Mouse (Mus musculus) central nervous system, embryonic 18 days (tissue): Measurements from ENCODE around the gene V1ra8. TPM values are rescaled to one million over a fixed set of nuclear protein-coding genes. Genes with fewer than 3 reads are reported as not detected.

ENCODE experiments used
- polyA plus RNA-seq: library from polyadenylated mRNA; depleted of rRNA; stranded (reverse); fragments of >200 nt; gene quantifications from 2 replicates; pipeline ENCODE4 v1.2.3, GENCODE M21; 2012; rRNA removed

Gene V1ra8
- not detected in 2 replicates for polyA plus RNA-seq

DNA sequence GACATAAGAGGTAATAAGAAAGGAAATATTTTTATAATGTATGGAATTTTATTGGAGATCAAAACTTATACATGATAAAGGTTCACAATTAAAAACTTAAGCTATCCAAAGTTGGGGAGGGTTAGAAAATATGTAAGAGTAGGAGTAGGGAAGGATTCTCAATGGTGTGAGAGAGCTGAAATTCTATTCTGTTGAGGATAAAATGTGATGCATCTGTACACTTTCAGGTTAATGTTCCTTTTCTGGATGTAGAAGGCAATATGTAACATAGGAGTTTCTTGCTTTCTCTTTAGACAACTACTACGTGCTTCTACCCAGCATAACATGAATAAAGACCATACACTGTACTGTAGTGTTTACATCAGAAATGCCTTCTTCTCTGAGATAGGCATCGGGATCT lies at the start of gene V1ra8:
Gene V1ra8, plus strand, starts transcription at position 301 of the 400 bp plus-strand sequence.

GRCm38 (mm10) chr6:90174508-90174907 lies 28.1 kb upstream of the V1ra8 start, which contains the start of gene Vmn1r52:
Vmn1r52 (plus strand) TSS chr6:90174808.

GRCm38 (mm10) chr6:90224338-90224737 lies 21.7 kb downstream of the V1ra8 start, which contains the start of gene Vmn1r53:
Vmn1r53 (minus strand) TSS chr6:90224438.

DNA sequence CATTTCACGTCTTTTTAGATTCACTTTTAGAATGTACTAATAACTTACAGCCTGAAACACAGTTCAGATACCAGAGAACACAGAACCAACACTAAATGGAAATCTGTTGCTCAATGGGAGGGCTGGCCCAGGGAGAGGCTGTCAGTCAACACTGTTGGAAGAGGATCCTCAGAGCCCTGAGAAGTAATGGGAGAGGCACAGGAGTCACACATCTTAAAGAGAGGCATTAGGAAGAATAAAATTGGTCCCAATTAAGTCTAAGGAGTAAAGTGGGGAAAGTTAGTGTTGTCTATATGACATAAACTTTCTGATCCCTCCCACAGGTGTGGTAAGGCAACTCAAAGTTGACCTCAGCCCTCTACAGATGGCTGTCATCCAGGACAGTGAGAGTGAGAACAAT lies 43.4 kb downstream of the V1ra8 start, which contains the start of gene Vmn1r54:
Gene Vmn1r54, plus strand, starts transcription at position 301 of the 400 bp plus-strand sequence.

Other genes starting within 250 kb of the V1ra8 start
- gene Vmn1r46, start 233.5 kb upstream of the V1ra8 start, polyA plus RNA-seq = not detected in 2 replicates
- gene Vmn1r47, start 186.6 kb upstream of the V1ra8 start, polyA plus RNA-seq = not detected in 2 replicates
- gene Vmn1r48, start 166.0 kb upstream of the V1ra8 start, polyA plus RNA-seq = not detected in 2 replicates
- not detected in 2 replicates for gene Vmn1r49, start 124.3 kb upstream of the V1ra8 start, polyA plus RNA-seq
- gene Vmn1r50, start 101.4 kb upstream of the V1ra8 start, polyA plus RNA-seq = not detected in 2 replicates
- gene Vmn1r51, start 80.2 kb upstream of the V1ra8 start, polyA plus RNA-seq = not detected in 2 replicates
- gene Vmn1r52, start 28.0 kb upstream of the V1ra8 start, polyA plus RNA-seq = not detected in 2 replicates
- gene Vmn1r53, start 21.6 kb downstream of the V1ra8 start, polyA plus RNA-seq = 0.08 TPM in 1 of 2 replicates, not detected in the other
- not detected in 2 replicates for gene Vmn1r54, start 43.5 kb downstream of the V1ra8 start, polyA plus RNA-seq
- gene BC048671, start 98.4 kb downstream of the V1ra8 start, polyA plus RNA-seq = not detected in 2 replicates
- gene Chst13, start 122.4 kb downstream of the V1ra8 start, polyA plus RNA-seq = 0.08 and 0.43 TPM in 2 replicates
- gene Uroc1, start 130.5 kb downstream of the V1ra8 start, polyA plus RNA-seq = 0.01 TPM in 1 of 2 replicates, not detected in the other
- gene Zxdc, start 166.7 kb downstream of the V1ra8 start, polyA plus RNA-seq = 17.6 and 19.1 TPM in 2 replicates
- 12.7 and 14.2 TPM in 2 replicates for gene Cfap100, start 226.0 kb downstream of the V1ra8 start, polyA plus RNA-seq